Mouse (Mus musculus): Measurements from ENCODE around the gene Kcnc1.

GRCm38 (mm10) chr7:46389456-46390085, 6.7 kb upstream of the Kcnc1 start:
- no peak for TF ChIP-seq CTCF (conservative IDR thresholded peaks at IDR 0.05; ENCODE audit: insufficient read depth, insufficient read length, low read depth, low read length)
- no peak for TF ChIP-seq POLR2A (IDR thresholded peaks at IDR 0.05; ENCODE audit: low read depth, low read length)
